Mouse (Mus musculus) gastrocnemius, postnatal 4 days (tissue): ENCODE results near the gene D630036H23Rik. TPM values are rescaled to one million over a fixed set of nuclear protein-coding genes. Genes with fewer than 3 reads are reported as not detected.

Source experiments
- total RNA-seq, 2 experiments: library from RNA; stranded (reverse); gene quantifications; 2 replicates each; pipeline ENCODE4 v1.2.3; 2021

The D630036H23Rik gene
- total RNA-seq, 2 experiments from 2014 or later = 1.8 to 2.2 TPM

Other genes starting within 250 kb of the D630036H23Rik start
- gene Ankmy2, start 225.1 kb downstream of the D630036H23Rik start, total RNA-seq = 10 to 100 TPM; 20.5 to 21.7 TPM
- gene Bzw2, start 224.1 kb downstream of the D630036H23Rik start, total RNA-seq = 100 to 1,000 TPM; 132 to 160 TPM
- gene Lrrc72, start 128.8 kb downstream of the D630036H23Rik start, total RNA-seq = not detected
- gene Sostdc1, start 68.0 kb downstream of the D630036H23Rik start, total RNA-seq = 10 to 100 TPM; 10.4 to 11.3 TPM
- 1 to 10 TPM; 8.4 to 8.7 TPM for gene Ispd, start 731 bp downstream of the D630036H23Rik start, total RNA-seq